In the genomic region with DNA sequence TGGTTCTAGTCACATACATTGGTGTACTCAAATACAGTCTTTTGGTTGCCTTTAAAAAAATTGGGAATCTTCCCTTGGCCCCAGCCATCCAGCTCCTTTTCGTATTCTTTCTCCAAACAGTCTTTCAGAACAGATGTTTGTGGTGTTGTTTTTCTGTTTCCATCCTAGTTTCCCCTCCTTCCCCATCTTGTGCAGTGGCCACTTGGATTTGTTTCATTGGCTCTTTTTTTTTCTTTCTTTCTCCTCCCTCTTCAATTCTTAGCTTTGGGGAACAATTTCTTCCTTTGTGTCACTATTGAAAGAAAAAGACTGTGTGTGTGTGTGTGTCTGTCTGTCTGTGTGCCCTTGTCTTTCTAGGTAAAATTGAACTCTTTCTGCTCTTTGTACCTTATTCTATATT, we compare ENCODE assay signal across 8 mouse cellular contexts. TPM values are rescaled to one million over a fixed set of nuclear protein-coding genes. Genes with fewer than 3 reads are reported as not detected.
DNase-seq lines count a peak whose midpoint lies in the region; ATAC-seq and TF ChIP-seq lines count a peak whose summit lies in the region.

No protein-coding gene starts in this region.

- no peaks in the 10 kb centered on the region for H3K27me3 ChIP-seq in embryonic facial prominence, embryonic 12.5 days
- no peaks in the 10 kb centered on the region for H3K27me3 ChIP-seq in intestine, embryonic 15.5 days (replicated peaks)
- no peaks in the 10 kb centered on the region for H3K27me3 ChIP-seq in neural tube, embryonic 13.5 days

- peak overlapping the region; percentile 93; the same call in 1 of the 2 replicates for H3K27ac ChIP-seq in left cerebral cortex, adult 2 months
- H3K27ac ChIP-seq in embryonic facial prominence, embryonic 12.5 days: no peak overlapping the region
- no peak overlapping the region for H3K27ac ChIP-seq in intestine, embryonic 15.5 days
- H3K27ac ChIP-seq in neural tube, embryonic 13.5 days (replicated peaks): 0 out of 2 replicates have a peak overlapping the region, but pooled peaks have one; percentile 87

- H3K4me2 ChIP-seq in embryonic facial prominence, embryonic 12.5 days (replicated peaks): peak overlapping the region; percentile 57
- peak overlapping the region; percentile 58 for H3K4me2 ChIP-seq in intestine, embryonic 15.5 days (replicated peaks)
- peak overlapping the region; percentile 71 for H3K4me2 ChIP-seq in neural tube, embryonic 13.5 days

- H3K4me1 ChIP-seq in embryonic facial prominence, embryonic 12.5 days: peaks cover 21% of the 10 kb centered on the region
- peaks cover 9% of the 10 kb centered on the region; the same call in 1 of the 2 replicates for H3K4me1 ChIP-seq in intestine, embryonic 15.5 days (replicated peaks)
- peaks cover 20% of the 10 kb centered on the region for H3K4me1 ChIP-seq in neural tube, embryonic 13.5 days (replicated peaks)

- 59% methylated on average over 1 of the region's 1 CpGs for WGBS in embryonic facial prominence, embryonic 12.5 days
- 34% methylated on average over 1 of the region's 1 CpGs for WGBS in intestine, embryonic 15.5 days
- WGBS in neural tube, embryonic 13.5 days: 87% methylated on average over 1 of the region's 1 CpGs

- DNase-seq in left cerebral cortex, adult 2 months (ENCODE audit: extremely low spot score in 1 of 2, low spot score in 2 of 2): no peak
- DNase-seq in left cerebral cortex, adult 8-10 months (ENCODE audit: low spot score in 2 of 2): no peak
- no peak for DNase-seq in layer of hippocampus, adult 8-10 months (ENCODE audit: low spot score in 2 of 2)
- DNase-seq in spleen, adult 12 weeks (ENCODE audit: low spot score): no peak

- H3K9me3 ChIP-seq in embryonic facial prominence, embryonic 12.5 days: no peaks in the 10 kb centered on the region
- no peaks in the 10 kb centered on the region for H3K9me3 ChIP-seq in intestine, embryonic 15.5 days
- no peaks in the 10 kb centered on the region for H3K9me3 ChIP-seq in neural tube, embryonic 13.5 days

- H3K4me3 ChIP-seq in left cerebral cortex, adult 2 months: peak overlapping the region; percentile 58
- peak overlapping the region; percentile 65 for H3K4me3 ChIP-seq in embryonic facial prominence, embryonic 12.5 days
- peak overlapping the region; percentile 69 for H3K4me3 ChIP-seq in intestine, embryonic 15.5 days (replicated peaks)
- H3K4me3 ChIP-seq in neural tube, embryonic 13.5 days: peak overlapping the region; percentile 65

- H3K9ac ChIP-seq in embryonic facial prominence, embryonic 12.5 days: peak overlapping the region; percentile 78
- peak overlapping the region; percentile 80 for H3K9ac ChIP-seq in intestine, embryonic 15.5 days
- H3K9ac ChIP-seq in neural tube, embryonic 13.5 days: peak overlapping the region; percentile 75

- TF ChIP-seq CTCF in left cerebral cortex, adult 2 months (IDR thresholded peaks at IDR 0.05): no peak

- intact Hi-C loops in left cerebral cortex, adult 2 months (cut with DNase I): no loop called here

- no peak for ATAC-seq in embryonic facial prominence, embryonic 12.5 days (ENCODE audit: insufficient number of reproducible peaks, insufficient read depth, low FRiP score, low TSS enrichment)
- ATAC-seq in intestine, embryonic 15.5 days: no peak
- no peak for ATAC-seq in neural tube, embryonic 13.5 days (ENCODE audit: low read depth)
- no peak for ATAC-seq in frontal cortex, adult (ENCODE audit: low TSS enrichment)

- peaks cover 29% of the 10 kb centered on the region for H3K36me3 ChIP-seq in embryonic facial prominence, embryonic 12.5 days
- no peaks in the 10 kb centered on the region; the same call in 1 of the 2 replicates for H3K36me3 ChIP-seq in intestine, embryonic 15.5 days
- no peaks in the 10 kb centered on the region for H3K36me3 ChIP-seq in neural tube, embryonic 13.5 days

RNA-seq across cellular contexts. Expression of gene Cflar, which starts 3.1 kb away (rescaled TPM):
- total RNA-seq in left cerebral cortex, adult 2 months (2021): 10 to 100 TPM; 25.1 to 30.1 TPM
- total RNA-seq in left cerebral cortex, adult 8-10 months (2022): 10 to 100 TPM; 22.7 to 37.5 (median 25.6) TPM
- polyA plus RNA-seq in embryonic facial prominence, embryonic 12.5 days (2016; fragmentation: Nextera tagmentation; extraction: Ambion mirVana): 34.9 and 36.3 TPM in 2 replicates
- polyA plus RNA-seq in intestine, embryonic 15.5 days (2015; fragmentation: Nextera tagmentation; extraction: Ambion mirVana): 29.2 and 30.0 TPM in 2 replicates
- 15.4 and 17.8 TPM in 2 replicates for polyA plus RNA-seq in neural tube, embryonic 13.5 days (2015; fragmentation: Nextera tagmentation; extraction: Ambion mirVana)
- 10 to 100 TPM; 41.2 to 48.5 (median 44.3) TPM for total RNA-seq in layer of hippocampus, adult 8-10 months (2022)

RNA-seq across cellular contexts. Expression of gene Als2cr12, which starts 18.6 kb away (rescaled TPM):
- total RNA-seq in left cerebral cortex, adult 2 months (2021): not detected
- total RNA-seq in left cerebral cortex, adult 8-10 months (2022): not detected
- not detected in 2 replicates for polyA plus RNA-seq in embryonic facial prominence, embryonic 12.5 days (2016; fragmentation: Nextera tagmentation; extraction: Ambion mirVana)
- 1.5 and 1.6 TPM in 2 replicates for polyA plus RNA-seq in intestine, embryonic 15.5 days (2015; fragmentation: Nextera tagmentation; extraction: Ambion mirVana)
- polyA plus RNA-seq in neural tube, embryonic 13.5 days (2015; fragmentation: Nextera tagmentation; extraction: Ambion mirVana): not detected in 2 replicates
- not detected for total RNA-seq in layer of hippocampus, adult 8-10 months (2022)

Comparison
In these comparisons a context has a peak if more than half of its experiments do, and no peak if none do; other contexts are left out.
1. H3K27ac ChIP-seq: peak in left cerebral cortex, adult 2 months (single experiment) and neural tube, embryonic 13.5 days (single experiment); none in embryonic facial prominence, embryonic 12.5 days (single experiment) and intestine, embryonic 15.5 days (single experiment).
2. Peak in every context shown above with its lines, with median percentiles within 50 percentile points of each other: H3K4me3 ChIP-seq, H3K4me2 ChIP-seq and H3K9ac ChIP-seq.